ENCODE assay signal across 8 mouse cellular contexts in the genomic region with DNA sequence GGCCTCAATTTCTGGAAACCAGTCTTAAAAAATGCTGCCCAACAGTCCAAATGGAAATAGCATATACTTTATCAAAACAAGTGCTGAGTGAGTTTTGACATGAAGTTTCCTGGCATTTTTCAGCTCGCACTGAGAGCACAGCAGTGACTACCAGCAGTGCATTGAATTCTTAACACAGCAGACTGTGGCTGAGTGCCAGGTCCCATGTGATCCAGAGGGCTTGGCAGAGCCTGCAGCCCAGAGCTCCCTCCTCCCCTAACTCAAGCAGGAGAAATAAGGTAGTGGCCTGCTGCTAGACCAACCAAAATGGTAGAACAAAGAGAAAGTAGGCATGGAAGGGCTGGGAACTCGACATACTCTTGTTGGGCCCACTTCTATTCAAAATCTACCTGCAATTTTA.
DNase-seq lines count a peak whose midpoint lies in the region; ATAC-seq and TF ChIP-seq lines count a peak whose summit lies in the region.

No protein-coding gene starts in this region.

- H3K9ac ChIP-seq in hindbrain, postnatal 0 days (replicated peaks; ENCODE audit: low read length): no peak overlapping the region
- H3K9ac ChIP-seq in lung, embryonic 16.5 days (ENCODE audit: low read length): no peak overlapping the region
- H3K9ac ChIP-seq in liver, embryonic 12.5 days: no peak overlapping the region

- no peak for TF ChIP-seq CTCF in hindbrain, postnatal 0 days (IDR thresholded peaks at IDR 0.05; ENCODE audit: low read depth)

- H3K27me3 ChIP-seq in hindbrain, postnatal 0 days (ENCODE audit: insufficient read depth, low read length): no peaks in the 10 kb centered on the region
- H3K27me3 ChIP-seq in hindbrain, embryonic 10.5 days (ENCODE audit: insufficient read depth, poor library complexity, severe bottlenecking): no peaks in the 10 kb centered on the region
- no peaks in the 10 kb centered on the region for H3K27me3 ChIP-seq in lung, embryonic 16.5 days (ENCODE audit: control insufficient read depth, insufficient read depth, low read depth, low read length)
- H3K27me3 ChIP-seq in liver, embryonic 12.5 days (replicated peaks): no peaks in the 10 kb centered on the region

- peak; percentile 74; the same call in 1 of the 2 replicates for ATAC-seq in hindbrain, postnatal 0 days
- peak; percentile 94 for ATAC-seq in lung, embryonic 16.5 days (ENCODE audit: low read depth)
- no peak for ATAC-seq in liver, embryonic 12.5 days

- H3K27ac ChIP-seq in hindbrain, postnatal 0 days: no peak overlapping the region
- H3K27ac ChIP-seq in hindbrain, embryonic 10.5 days: no peak overlapping the region
- H3K27ac ChIP-seq in lung, embryonic 16.5 days (ENCODE audit: low read length): no peak overlapping the region
- no peak overlapping the region for H3K27ac ChIP-seq in liver, embryonic 12.5 days

- H3K36me3 ChIP-seq in hindbrain, postnatal 0 days (ENCODE audit: insufficient read depth, low read length): no peaks in the 10 kb centered on the region
- peaks cover 48% of the 10 kb centered on the region for H3K36me3 ChIP-seq in hindbrain, embryonic 10.5 days
- peaks cover 11% of the 10 kb centered on the region for H3K36me3 ChIP-seq in lung, embryonic 16.5 days (ENCODE audit: control insufficient read depth, insufficient read depth, low read length)
- peaks cover 40% of the 10 kb centered on the region for H3K36me3 ChIP-seq in liver, embryonic 12.5 days

- 47% methylated on average over 2 of the region's 2 CpGs for WGBS in hindbrain, postnatal 0 days
- WGBS in hindbrain, embryonic 10.5 days: 93% methylated on average over 2 of the region's 2 CpGs
- 47% methylated on average over 2 of the region's 2 CpGs for WGBS in lung, embryonic 16.5 days
- 85% methylated on average over 2 of the region's 2 CpGs for WGBS in liver, embryonic 12.5 days (ENCODE audit: insufficient replicate concordance)

- no peak overlapping the region for H3K4me2 ChIP-seq in hindbrain, postnatal 0 days (ENCODE audit: low read depth, low read length)
- no peak overlapping the region for H3K4me2 ChIP-seq in lung, embryonic 16.5 days (ENCODE audit: low read depth, low read length)
- no peak overlapping the region for H3K4me2 ChIP-seq in liver, embryonic 12.5 days

- no peaks in the 10 kb centered on the region for H3K4me1 ChIP-seq in hindbrain, postnatal 0 days (ENCODE audit: insufficient read depth, low read length)
- H3K4me1 ChIP-seq in hindbrain, embryonic 10.5 days (replicated peaks): no peaks in the 10 kb centered on the region
- H3K4me1 ChIP-seq in lung, embryonic 16.5 days (replicated peaks; ENCODE audit: control insufficient read depth, insufficient read depth, low read length): peaks cover 2% of the 10 kb centered on the region
- no peaks in the 10 kb centered on the region for H3K4me1 ChIP-seq in liver, embryonic 12.5 days

- H3K4me3 ChIP-seq in hindbrain, postnatal 0 days (ENCODE audit: low read length): no peak overlapping the region
- no peak overlapping the region for H3K4me3 ChIP-seq in hindbrain, embryonic 10.5 days
- no peak overlapping the region for H3K4me3 ChIP-seq in lung, embryonic 16.5 days (ENCODE audit: low read length)
- H3K4me3 ChIP-seq in liver, embryonic 12.5 days: no peak overlapping the region

- peak; percentile 84 for DNase-seq in hindbrain, postnatal 0 days (ENCODE audit: low spot score)
- DNase-seq in hindbrain, embryonic 10.5 days (ENCODE audit: low spot score): no peak
- DNase-seq in cerebellum, adult 11-12 months: peak; percentile 21
- peak; percentile 37 to 70 for DNase-seq in gastrocnemius, adult 8-10 months (ENCODE audit: low spot score in 2 of 2)
- DNase-seq in kidney, postnatal 25 days: peak; percentile 93 to 95
- DNase-seq in urinary bladder, postnatal 10 days (ENCODE audit: low spot score): peak; percentile 16

- peaks cover 12% of the 10 kb centered on the region for H3K9me3 ChIP-seq in hindbrain, postnatal 0 days (ENCODE audit: low read length)
- peaks cover 13% of the 10 kb centered on the region; the same call in 1 of the 2 replicates for H3K9me3 ChIP-seq in hindbrain, embryonic 10.5 days
- peaks cover 7% of the 10 kb centered on the region; the same call in 1 of the 2 replicates for H3K9me3 ChIP-seq in lung, embryonic 16.5 days (ENCODE audit: control insufficient read depth, low read length)
- no peaks in the 10 kb centered on the region for H3K9me3 ChIP-seq in liver, embryonic 12.5 days (replicated peaks)
